Mouse (Mus musculus): ENCODE results near the gene Mfap1b.

- TF ChIP-seq CTCF (IDR thresholded peaks at IDR 0.05; ENCODE audit: control insufficient read depth, insufficient read depth, insufficient replicate concordance, low read depth, low read length): no peak
- TF ChIP-seq POLR2A (IDR thresholded peaks at IDR 0.05; ENCODE audit: control insufficient read depth, low read depth, low read length): peak; percentile 95
Observed at GRCm38 (mm10) chr2:121456692-121457642, 16.9 kb downstream of the Mfap1b start, which contains the start of gene Serinc4.

All from testis, adult 2 months (tissue).